Mouse (Mus musculus): Measurements from ENCODE around the gene Sirpb1b. TPM values are rescaled to one million over a fixed set of nuclear protein-coding genes. Genes with fewer than 3 reads are reported as not detected.

Gene Sirpb1b
- polyA plus RNA-seq, 1 experiment = not detected

Other genes with a start within 250 kb of the Sirpb1b start
- 0.21 TPM in 1 of 2 replicates, not detected in the other for gene Gm9733, start 242.8 kb downstream of the Sirpb1b start, polyA plus RNA-seq (2012; rRNA removed)
- gene Sirpb1a, start 148.5 kb downstream of the Sirpb1b start, polyA plus RNA-seq (2012; rRNA removed) = not detected in 2 replicates